Mouse (Mus musculus) olfactory bulb, adult 2 months (tissue): ENCODE data around the gene Setd5.

Experiments
- CTCF ChIP-seq: fragments of 200-500 bp; IDR thresholded peaks from 2 replicates; pipeline ENCODE4 v1.5.1; 2012; ENCODE audit warnings: low read depth, mild to moderate bottlenecking, low read length, moderate library complexity; ENCODE audit not compliant: insufficient read depth
- POLR2A ChIP-seq: fragments of 200-500 bp; IDR thresholded peaks from 2 replicates; pipeline ENCODE4 v1.6.1; 2012; ENCODE audit warnings: mild to moderate bottlenecking, low read depth, low read length, moderate library complexity; ENCODE audit not compliant: insufficient read depth

DNA sequence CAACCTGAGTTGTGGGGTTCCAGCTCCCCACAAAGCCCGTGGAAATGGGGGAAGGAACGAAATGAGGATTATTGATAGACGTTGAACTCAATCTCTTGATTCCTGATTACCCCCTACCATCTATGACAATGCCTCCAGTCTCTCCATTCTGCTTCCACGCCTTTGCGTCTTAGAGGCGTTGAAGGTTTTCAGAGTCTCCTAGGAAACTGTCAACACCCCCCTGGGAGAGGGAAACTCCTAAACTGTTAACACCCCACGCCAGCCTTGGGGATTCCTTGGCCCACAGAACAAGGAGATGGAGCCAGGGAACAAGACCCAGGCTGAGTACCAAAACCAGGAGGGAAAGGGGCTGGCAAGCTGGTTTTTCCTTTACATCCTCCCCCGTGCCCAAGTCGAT, 118.4 kb downstream of the Setd5 start:
- TF ChIP-seq CTCF (no peak), POLR2A (no peak)
